Mouse (Mus musculus): ENCODE results near the gene Ect2. TPM values are rescaled to one million over a fixed set of nuclear protein-coding genes. Genes with fewer than 3 reads are reported as not detected.

Ect2 gene
- polyA plus RNA-seq, 1 experiment from 2014 or later, result 76.7 TPM

DNA sequence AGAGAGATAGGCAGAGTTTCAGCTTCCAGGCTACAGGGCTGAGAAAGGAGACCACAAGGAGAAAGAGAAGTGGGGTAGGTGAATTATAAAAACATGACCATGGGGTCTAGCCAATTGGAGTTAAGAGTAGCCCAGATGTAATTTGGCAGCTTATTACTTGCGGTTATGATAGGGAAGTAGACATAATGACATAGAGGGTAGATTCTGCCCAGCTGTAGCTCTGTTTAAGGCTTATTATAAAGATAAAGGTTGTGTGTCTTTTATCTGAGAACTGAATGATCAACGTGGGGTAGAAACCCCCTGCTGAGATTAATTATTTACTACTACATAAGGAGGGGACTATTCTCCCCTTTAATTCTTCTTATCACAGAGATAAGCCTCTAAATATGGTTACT is 8.7 kb upstream of the Ect2 start:
- Histone ChIP-seq H3K4me3 (ENCODE audit: low read depth, low read length) (no peak overlapping the region), H3K4me1 (replicated peaks; ENCODE audit: control insufficient read depth, insufficient read depth, low read length) (no peaks in the 10 kb centered on the region), H3K4me2 (replicated peaks; ENCODE audit: low read depth, low read length) (no peak overlapping the region), H3K9ac (ENCODE audit: low read depth, low read length) (no peak overlapping the region), H3K27me3 (ENCODE audit: control insufficient read depth, insufficient read depth, low read length) (no peaks in the 10 kb centered on the region), H3K27ac (ENCODE audit: low read depth, low read length) (no peak overlapping the region), H3K36me3 (ENCODE audit: control insufficient read depth, insufficient read depth, low read length) (no peaks in the 10 kb centered on the region), H3K9me3 (ENCODE audit: control insufficient read depth, low read length) (no peaks in the 10 kb centered on the region)
- 63% methylated on average over 2 of the region's 2 CpGs for WGBS
- ATAC-seq (ENCODE audit: low FRiP score) (no peak), DNase-seq (ENCODE audit: low spot score) (no peak)

- Histone ChIP-seq H3K9me3 (ENCODE audit: control insufficient read depth, low read length) (no peaks in the 10 kb centered on the region), H3K27me3 (ENCODE audit: control insufficient read depth, insufficient read depth, low read length) (no peaks in the 10 kb centered on the region), H3K4me2 (replicated peaks; ENCODE audit: low read depth, low read length) (no peak overlapping the region), H3K4me1 (replicated peaks; ENCODE audit: control insufficient read depth, insufficient read depth, low read length) (no peaks in the 10 kb centered on the region), H3K36me3 (ENCODE audit: control insufficient read depth, insufficient read depth, low read length) (no peaks in the 10 kb centered on the region), H3K27ac (ENCODE audit: low read depth, low read length) (no peak overlapping the region), H3K9ac (ENCODE audit: low read depth, low read length) (no peak overlapping the region), H3K4me3 (ENCODE audit: low read depth, low read length) (no peak overlapping the region)
- ATAC-seq (ENCODE audit: low FRiP score) (no peak), DNase-seq (ENCODE audit: low spot score) (no peak)
- 92% methylated on average over 6 of the region's 6 CpGs for WGBS
Measured at GRCm38 (mm10) chr3:27161645-27162409, 8.1 kb upstream of the Ect2 start.

DNA sequence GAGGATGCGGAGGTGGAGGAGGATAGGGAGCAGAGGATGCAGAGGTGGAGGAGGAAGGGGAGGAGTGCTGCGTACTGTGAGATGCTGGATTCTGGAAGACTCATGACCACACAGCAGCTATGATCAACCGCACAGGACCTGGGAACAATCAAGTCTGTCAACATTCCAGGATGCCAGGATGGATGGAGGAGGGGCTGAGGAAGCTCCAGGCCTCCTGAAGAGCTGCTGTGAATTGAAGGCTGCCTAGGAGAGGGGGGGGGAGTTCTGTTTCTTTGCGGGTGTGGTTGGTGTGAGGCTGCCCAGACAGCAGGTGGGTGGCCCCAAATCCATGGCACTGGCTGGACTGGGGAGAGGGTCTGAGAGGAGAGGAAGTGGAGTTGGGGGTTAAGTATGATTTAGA is 5.2 kb upstream of the Ect2 start:
- no peaks in the 10 kb centered on the region for H3K9me3 ChIP-seq (ENCODE audit: control insufficient read depth, low read length)
- H3K4me3 ChIP-seq (ENCODE audit: low read depth, low read length), result no peak overlapping the region
- H3K4me2 ChIP-seq (replicated peaks; ENCODE audit: low read depth, low read length), result no peak overlapping the region
- DNase-seq (ENCODE audit: low spot score), result no peak
- no peak overlapping the region for H3K27ac ChIP-seq (ENCODE audit: low read depth, low read length)
- no peaks in the 10 kb centered on the region for H3K36me3 ChIP-seq (ENCODE audit: control insufficient read depth, insufficient read depth, low read length)
- WGBS, result 37% methylated on average over 4 of the region's 4 CpGs
- H3K9ac ChIP-seq (ENCODE audit: low read depth, low read length), result no peak overlapping the region
- no peaks in the 10 kb centered on the region for H3K27me3 ChIP-seq (ENCODE audit: control insufficient read depth, insufficient read depth, low read length)
- ATAC-seq (ENCODE audit: low FRiP score), result no peak
- no peaks in the 10 kb centered on the region for H3K4me1 ChIP-seq (replicated peaks; ENCODE audit: control insufficient read depth, insufficient read depth, low read length)

DNA sequence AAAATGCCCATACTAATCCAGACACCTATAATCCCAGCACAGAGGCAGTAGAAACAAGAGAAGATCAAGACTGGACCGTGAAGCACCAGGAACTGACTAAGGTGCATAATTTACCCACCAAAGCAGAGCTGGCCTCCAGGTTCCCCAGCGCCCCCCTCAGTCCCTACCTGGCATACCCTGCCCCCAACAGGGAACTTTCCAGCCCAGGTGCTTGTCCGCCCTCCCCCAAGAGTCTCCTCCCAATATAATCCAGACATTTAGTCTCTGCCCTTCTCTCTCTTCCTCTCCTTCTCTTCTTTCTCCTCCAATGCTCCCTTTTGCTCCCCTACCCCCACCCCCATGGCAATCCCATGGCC is 2.9 kb upstream of the Ect2 start:
- ATAC-seq (ENCODE audit: low FRiP score) (no peak), DNase-seq (ENCODE audit: low spot score) (no peak)
- Histone ChIP-seq H3K4me3 (ENCODE audit: low read depth, low read length) (no peak overlapping the region), H3K4me2 (replicated peaks; ENCODE audit: low read depth, low read length) (no peak overlapping the region), H3K27me3 (ENCODE audit: control insufficient read depth, insufficient read depth, low read length) (no peaks in the 10 kb centered on the region), H3K27ac (ENCODE audit: low read depth, low read length) (no peak overlapping the region), H3K4me1 (replicated peaks; ENCODE audit: control insufficient read depth, insufficient read depth, low read length) (no peaks in the 10 kb centered on the region), H3K9ac (ENCODE audit: low read depth, low read length) (no peak overlapping the region), H3K36me3 (ENCODE audit: control insufficient read depth, insufficient read depth, low read length) (no peaks in the 10 kb centered on the region), H3K9me3 (ENCODE audit: control insufficient read depth, low read length) (no peaks in the 10 kb centered on the region)
- WGBS, result 59% methylated on average over 3 of the region's 3 CpGs

DNA sequence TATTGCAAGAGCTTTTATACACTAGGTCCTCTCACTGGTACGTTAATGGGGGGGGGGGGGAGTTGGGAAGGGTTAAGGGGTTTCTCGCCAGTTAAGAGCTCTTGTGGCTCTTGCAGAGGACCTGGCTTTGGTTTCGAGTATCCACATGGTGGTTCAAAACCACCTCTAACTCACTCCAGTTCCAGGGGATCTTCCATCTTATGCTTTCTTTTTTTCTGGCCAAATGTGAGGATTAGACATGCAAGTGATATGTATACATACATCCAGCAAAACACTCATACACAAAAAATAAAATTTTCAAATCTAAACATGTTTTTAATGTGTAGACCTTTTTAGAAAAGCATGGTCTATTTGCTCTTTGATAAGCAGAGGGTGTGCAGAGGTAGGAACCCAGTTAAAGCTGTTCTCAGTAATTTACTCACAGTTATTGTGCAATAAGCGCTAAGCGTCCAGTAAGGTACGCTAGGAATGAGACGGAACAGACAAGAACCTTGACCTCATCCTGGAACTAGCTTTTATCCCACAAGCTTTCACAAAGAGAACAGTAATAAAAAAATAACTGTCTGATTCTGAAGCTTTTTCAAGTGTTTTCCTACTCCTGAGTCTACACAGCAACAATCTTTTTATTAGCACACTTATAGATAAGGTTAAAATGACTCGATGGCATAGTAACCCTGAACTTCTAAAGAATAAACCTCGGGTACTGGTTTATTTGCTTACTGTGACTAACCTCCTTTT is 2.3 kb upstream of the Ect2 start:
- Histone ChIP-seq H3K9ac (ENCODE audit: low read depth, low read length) (no peak overlapping the region), H3K27ac (ENCODE audit: low read depth, low read length) (no peak overlapping the region), H3K4me1 (replicated peaks; ENCODE audit: control insufficient read depth, insufficient read depth, low read length) (no peaks in the 10 kb centered on the region), H3K4me3 (ENCODE audit: low read depth, low read length) (no peak overlapping the region), H3K27me3 (ENCODE audit: control insufficient read depth, insufficient read depth, low read length) (no peaks in the 10 kb centered on the region), H3K4me2 (replicated peaks; ENCODE audit: low read depth, low read length) (no peak overlapping the region), H3K36me3 (ENCODE audit: control insufficient read depth, insufficient read depth, low read length) (no peaks in the 10 kb centered on the region), H3K9me3 (ENCODE audit: control insufficient read depth, low read length) (no peaks in the 10 kb centered on the region)
- DNase-seq (ENCODE audit: low spot score), result no peak
- ATAC-seq (ENCODE audit: low FRiP score), result no peak
- WGBS, result 86% methylated on average over 9 of the region's 9 CpGs

GRCm38 (mm10) chr3:27155051-27155855 is 1.6 kb upstream of the Ect2 start:
- H3K4me2 ChIP-seq (replicated peaks; ENCODE audit: low read depth, low read length), result no peak overlapping the region
- H3K9me3 ChIP-seq (ENCODE audit: control insufficient read depth, low read length), result no peaks in the 10 kb centered on the region
- H3K27ac ChIP-seq (ENCODE audit: low read depth, low read length), result no peak overlapping the region
- DNase-seq (ENCODE audit: low spot score) (peak; percentile 25), ATAC-seq (ENCODE audit: low FRiP score) (no peak)
- no peaks in the 10 kb centered on the region for H3K27me3 ChIP-seq (ENCODE audit: control insufficient read depth, insufficient read depth, low read length)
- H3K4me1 ChIP-seq (replicated peaks; ENCODE audit: control insufficient read depth, insufficient read depth, low read length), result no peaks in the 10 kb centered on the region
- no peak overlapping the region for H3K9ac ChIP-seq (ENCODE audit: low read depth, low read length)
- 25% methylated on average over 6 of the region's 6 CpGs for WGBS
- no peaks in the 10 kb centered on the region for H3K36me3 ChIP-seq (ENCODE audit: control insufficient read depth, insufficient read depth, low read length)
- no peak overlapping the region for H3K4me3 ChIP-seq (ENCODE audit: low read depth, low read length)

GRCm38 (mm10) chr3:27154280-27154679 is 602 bp upstream of the Ect2 start:
- Histone ChIP-seq H3K27me3 (ENCODE audit: control insufficient read depth, insufficient read depth, low read length) (no peaks in the 10 kb centered on the region), H3K4me3 (ENCODE audit: low read depth, low read length) (peak overlapping the region; percentile 88), H3K4me2 (replicated peaks; ENCODE audit: low read depth, low read length) (peak overlapping the region; percentile 0; the same call in 1 of the 2 replicates), H3K36me3 (ENCODE audit: control insufficient read depth, insufficient read depth, low read length) (peaks cover 3% of the 10 kb centered on the region; the same call in 1 of the 2 replicates), H3K9ac (ENCODE audit: low read depth, low read length) (peak overlapping the region; percentile 24; the same call in 1 of the 2 replicates), H3K4me1 (replicated peaks; ENCODE audit: control insufficient read depth, insufficient read depth, low read length) (no peaks in the 10 kb centered on the region), H3K27ac (ENCODE audit: low read depth, low read length) (0 out of 2 replicates have a peak overlapping the region, but pooled peaks have one; percentile 1), H3K9me3 (ENCODE audit: control insufficient read depth, low read length) (no peaks in the 10 kb centered on the region)
- peak; percentile 58 for ATAC-seq (ENCODE audit: low FRiP score)
- no peak for DNase-seq (ENCODE audit: low spot score)
- WGBS, result 75% methylated on average over 2 of the region's 2 CpGs

DNA sequence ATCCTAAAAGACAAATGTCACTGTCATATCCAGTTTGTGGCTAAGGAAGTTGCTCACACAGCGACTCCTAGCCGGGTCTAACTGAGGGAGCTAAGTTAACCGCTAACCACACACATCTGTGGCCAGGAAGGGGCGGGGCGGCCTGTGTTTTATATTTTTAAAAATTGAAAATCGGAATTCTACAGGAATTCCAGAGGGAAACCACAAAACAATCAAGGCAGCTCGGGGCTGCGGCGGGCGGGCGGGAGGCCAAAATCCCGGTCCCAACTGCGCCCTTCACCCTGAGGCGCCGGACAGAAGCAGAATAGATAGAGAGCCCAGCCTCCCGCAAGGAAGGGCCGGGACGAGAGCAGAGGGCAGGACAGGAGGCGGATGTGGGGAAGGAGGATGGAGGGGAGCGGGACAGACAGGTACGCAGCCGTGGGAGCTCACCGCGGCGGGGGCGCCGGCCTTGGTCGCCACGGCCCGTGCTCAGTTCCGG is 447 bp downstream of the Ect2 start:
- no peaks in the 10 kb centered on the region for H3K9me3 ChIP-seq (ENCODE audit: control insufficient read depth, low read length)
- peaks cover 3% of the 10 kb centered on the region; the same call in 1 of the 2 replicates for H3K36me3 ChIP-seq (ENCODE audit: control insufficient read depth, insufficient read depth, low read length)
- no peaks in the 10 kb centered on the region for H3K4me1 ChIP-seq (replicated peaks; ENCODE audit: control insufficient read depth, insufficient read depth, low read length)
- peak; percentile 74 for ATAC-seq (ENCODE audit: low FRiP score)
- peak overlapping the region; percentile 80 for H3K9ac ChIP-seq (ENCODE audit: low read depth, low read length)
- WGBS, result under 1% methylated on average over 17 of the region's 31 CpGs
- peak overlapping the region; percentile 62; the same call in 1 of the 2 replicates for H3K27ac ChIP-seq (ENCODE audit: low read depth, low read length)
- DNase-seq (ENCODE audit: low spot score), result peak; percentile 34
- H3K4me3 ChIP-seq (ENCODE audit: low read depth, low read length), result peak overlapping the region; percentile 88
- H3K27me3 ChIP-seq (ENCODE audit: control insufficient read depth, insufficient read depth, low read length), result no peaks in the 10 kb centered on the region
- peak overlapping the region; percentile 57 for H3K4me2 ChIP-seq (replicated peaks; ENCODE audit: low read depth, low read length)

Data from hindbrain, embryonic 11.5 days (tissue).